Mouse (Mus musculus): ENCODE data around the gene Nmbr. TPM values are rescaled to one million over a fixed set of nuclear protein-coding genes. Genes with fewer than 3 reads are reported as not detected.

Gene Nmbr
- polyA plus RNA-seq, 1 experiment = 0.90 TPM

- Histone ChIP-seq H3K4me1 (ENCODE audit: control insufficient read depth, insufficient read depth, low read length) (no peaks in the 10 kb centered on the region), H3K9ac (ENCODE audit: low read depth, poor library complexity, severe bottlenecking) (no peak overlapping the region), H3K27me3 (ENCODE audit: control insufficient read depth, insufficient read depth, low read length, poor library complexity, severe bottlenecking) (no peaks in the 10 kb centered on the region), H3K4me3 (ENCODE audit: low read depth, low read length) (peak overlapping the region; percentile 59), H3K36me3 (ENCODE audit: control insufficient read depth, insufficient read depth, low read length, poor library complexity, severe bottlenecking) (no peaks in the 10 kb centered on the region), H3K9me3 (replicated peaks; ENCODE audit: control insufficient read depth, insufficient read depth, low read length, poor library complexity, severe bottlenecking) (no peaks in the 10 kb centered on the region), H3K27ac (ENCODE audit: insufficient read depth, low read length) (no peak overlapping the region)
- TF ChIP-seq EP300 (IDR thresholded peaks at IDR 0.05; ENCODE audit: insufficient read depth, low read depth, low read length) (no peak), CTCF (IDR thresholded peaks at IDR 0.05; ENCODE audit: low read depth, low read length) (no peak), POLR2A (IDR thresholded peaks at IDR 0.05; ENCODE audit: insufficient read depth, low read length) (no peak)
Measured at GRCm38 (mm10) chr10:14759665-14760558, 54.5 kb downstream of the Nmbr start.

DNA sequence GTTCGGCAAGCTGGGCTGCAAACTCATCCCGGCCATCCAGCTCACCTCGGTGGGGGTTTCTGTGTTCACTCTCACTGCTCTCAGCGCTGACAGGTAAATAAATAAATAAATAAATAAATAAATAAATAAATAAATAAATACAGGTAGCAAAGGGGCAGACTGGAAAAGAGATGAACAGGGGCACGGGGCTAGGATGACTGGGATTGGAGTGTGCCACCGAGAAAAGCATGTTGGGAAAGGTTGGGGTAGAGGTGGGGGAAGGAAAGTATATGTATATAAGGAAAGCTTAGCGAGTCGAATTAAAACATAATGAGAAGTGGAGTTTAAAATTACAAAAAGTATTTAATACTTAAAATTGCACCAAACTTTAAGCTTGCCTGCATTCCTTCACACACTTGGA, 55.2 kb downstream of the Nmbr start:
- Histone ChIP-seq H3K27me3 (ENCODE audit: control insufficient read depth, insufficient read depth, low read length, poor library complexity, severe bottlenecking) (no peaks in the 10 kb centered on the region), H3K36me3 (ENCODE audit: control insufficient read depth, insufficient read depth, low read length, poor library complexity, severe bottlenecking) (no peaks in the 10 kb centered on the region), H3K27ac (ENCODE audit: insufficient read depth, low read length) (no peak overlapping the region), H3K9me3 (replicated peaks; ENCODE audit: control insufficient read depth, insufficient read depth, low read length, poor library complexity, severe bottlenecking) (no peaks in the 10 kb centered on the region), H3K9ac (ENCODE audit: low read depth, poor library complexity, severe bottlenecking) (no peak overlapping the region), H3K4me3 (ENCODE audit: low read depth, low read length) (no peak overlapping the region; the same call in 1 of the 2 replicates), H3K4me1 (ENCODE audit: control insufficient read depth, insufficient read depth, low read length) (no peaks in the 10 kb centered on the region)
- TF ChIP-seq EP300 (IDR thresholded peaks at IDR 0.05; ENCODE audit: insufficient read depth, low read depth, low read length) (no peak), POLR2A (IDR thresholded peaks at IDR 0.05; ENCODE audit: insufficient read depth, low read length) (no peak), CTCF (IDR thresholded peaks at IDR 0.05; ENCODE audit: low read depth, low read length) (no peak)

DNA sequence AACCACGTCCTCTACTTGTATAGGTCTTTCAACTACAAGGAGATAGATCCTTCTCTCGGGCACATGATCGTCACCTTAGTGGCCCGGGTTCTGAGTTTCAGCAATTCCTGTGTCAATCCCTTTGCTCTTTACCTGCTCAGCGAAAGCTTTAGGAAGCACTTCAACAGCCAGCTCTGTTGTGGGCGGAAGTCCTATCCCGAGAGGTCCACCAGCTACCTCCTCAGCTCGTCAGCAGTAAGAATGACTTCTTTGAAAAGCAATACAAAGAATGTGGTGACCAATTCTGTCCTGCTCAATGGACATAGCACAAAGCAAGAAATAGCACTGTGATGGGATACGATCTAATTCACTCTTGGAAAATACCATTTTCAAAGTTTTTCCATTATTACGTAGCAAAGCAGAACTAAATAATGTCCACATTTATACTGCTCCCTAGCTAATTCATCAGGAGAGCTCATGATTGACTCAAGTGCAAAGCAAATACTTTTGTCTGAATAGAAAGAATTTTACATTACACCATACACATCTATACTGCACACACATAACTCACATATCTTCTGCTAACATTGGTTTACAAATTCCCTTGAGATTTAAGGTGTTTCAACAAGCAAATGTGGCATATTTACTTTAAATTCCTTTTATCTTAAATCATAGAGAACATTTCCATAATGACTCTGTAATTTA, 65.0 kb downstream of the Nmbr start:
- Histone ChIP-seq H3K4me1 (ENCODE audit: control insufficient read depth, insufficient read depth, low read length) (no peaks in the 10 kb centered on the region), H3K27ac (ENCODE audit: insufficient read depth, low read length) (no peak overlapping the region), H3K4me3 (ENCODE audit: low read depth, low read length) (no peak overlapping the region), H3K27me3 (ENCODE audit: control insufficient read depth, insufficient read depth, low read length, poor library complexity, severe bottlenecking) (no peaks in the 10 kb centered on the region), H3K9ac (ENCODE audit: low read depth, poor library complexity, severe bottlenecking) (no peak overlapping the region), H3K36me3 (ENCODE audit: control insufficient read depth, insufficient read depth, low read length, poor library complexity, severe bottlenecking) (no peaks in the 10 kb centered on the region), H3K9me3 (replicated peaks; ENCODE audit: control insufficient read depth, insufficient read depth, low read length, poor library complexity, severe bottlenecking) (no peaks in the 10 kb centered on the region)
- TF ChIP-seq POLR2A (IDR thresholded peaks at IDR 0.05; ENCODE audit: insufficient read depth, low read length) (no peak), EP300 (IDR thresholded peaks at IDR 0.05; ENCODE audit: insufficient read depth, low read depth, low read length) (no peak), CTCF (IDR thresholded peaks at IDR 0.05; ENCODE audit: low read depth, low read length) (no peak)

DNA sequence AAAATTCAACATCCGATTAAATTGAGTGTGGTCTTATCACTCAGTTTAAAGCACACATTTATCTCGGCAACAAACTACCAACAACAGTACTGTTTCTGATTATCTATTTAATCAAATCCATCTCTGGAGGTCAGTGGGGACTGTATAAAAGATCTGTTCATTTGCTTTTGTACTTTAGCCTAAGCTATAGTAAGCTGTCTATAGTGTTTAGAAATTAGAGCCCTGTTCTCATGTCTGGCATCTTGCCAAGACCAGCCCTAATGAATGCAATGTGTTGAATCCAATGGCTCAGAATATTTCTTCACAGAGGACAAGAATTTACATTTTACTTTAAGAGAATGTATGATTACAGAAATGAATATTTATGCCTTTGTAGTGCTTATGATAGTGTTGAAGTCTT, 69.1 kb downstream of the Nmbr start:
- H3K9me3 ChIP-seq (replicated peaks; ENCODE audit: control insufficient read depth, insufficient read depth, low read length, poor library complexity, severe bottlenecking) = no peaks in the 10 kb centered on the region
- H3K4me3 ChIP-seq (ENCODE audit: low read depth, low read length) = no peak overlapping the region
- H3K36me3 ChIP-seq (ENCODE audit: control insufficient read depth, insufficient read depth, low read length, poor library complexity, severe bottlenecking) = no peaks in the 10 kb centered on the region
- no peak for TF ChIP-seq CTCF (IDR thresholded peaks at IDR 0.05; ENCODE audit: low read depth, low read length)
- no peak for TF ChIP-seq EP300 (IDR thresholded peaks at IDR 0.05; ENCODE audit: insufficient read depth, low read depth, low read length)
- no peak for TF ChIP-seq POLR2A (IDR thresholded peaks at IDR 0.05; ENCODE audit: insufficient read depth, low read length)
- no peak overlapping the region for H3K27ac ChIP-seq (ENCODE audit: insufficient read depth, low read length)
- H3K27me3 ChIP-seq (ENCODE audit: control insufficient read depth, insufficient read depth, low read length, poor library complexity, severe bottlenecking) = no peaks in the 10 kb centered on the region
- H3K9ac ChIP-seq (ENCODE audit: low read depth, poor library complexity, severe bottlenecking) = no peak overlapping the region
- H3K4me1 ChIP-seq (ENCODE audit: control insufficient read depth, insufficient read depth, low read length) = no peaks in the 10 kb centered on the region

- Histone ChIP-seq H3K27me3 (ENCODE audit: control insufficient read depth, insufficient read depth, low read length, poor library complexity, severe bottlenecking) (no peaks in the 10 kb centered on the region), H3K4me3 (ENCODE audit: low read depth, low read length) (no peak overlapping the region), H3K27ac (ENCODE audit: insufficient read depth, low read length) (no peak overlapping the region), H3K36me3 (ENCODE audit: control insufficient read depth, insufficient read depth, low read length, poor library complexity, severe bottlenecking) (no peaks in the 10 kb centered on the region), H3K4me1 (ENCODE audit: control insufficient read depth, insufficient read depth, low read length) (no peaks in the 10 kb centered on the region), H3K9ac (ENCODE audit: low read depth, poor library complexity, severe bottlenecking) (no peak overlapping the region), H3K9me3 (replicated peaks; ENCODE audit: control insufficient read depth, insufficient read depth, low read length, poor library complexity, severe bottlenecking) (no peaks in the 10 kb centered on the region)
- no peak for TF ChIP-seq CTCF (IDR thresholded peaks at IDR 0.05; ENCODE audit: low read depth, low read length)
- TF ChIP-seq EP300 (IDR thresholded peaks at IDR 0.05; ENCODE audit: insufficient read depth, low read depth, low read length) = no peak
- no peak for TF ChIP-seq POLR2A (IDR thresholded peaks at IDR 0.05; ENCODE audit: insufficient read depth, low read length)
Measured at GRCm38 (mm10) chr10:14789969-14790368, 84.6 kb downstream of the Nmbr start.

- no peaks in the 10 kb centered on the region for H3K36me3 ChIP-seq (ENCODE audit: control insufficient read depth, insufficient read depth, low read length, poor library complexity, severe bottlenecking)
- no peaks in the 10 kb centered on the region for H3K27me3 ChIP-seq (ENCODE audit: control insufficient read depth, insufficient read depth, low read length, poor library complexity, severe bottlenecking)
- H3K4me1 ChIP-seq (ENCODE audit: control insufficient read depth, insufficient read depth, low read length) = no peaks in the 10 kb centered on the region
- TF ChIP-seq CTCF (IDR thresholded peaks at IDR 0.05; ENCODE audit: low read depth, low read length) (no peak), EP300 (IDR thresholded peaks at IDR 0.05; ENCODE audit: insufficient read depth, low read depth, low read length) (no peak), POLR2A (IDR thresholded peaks at IDR 0.05; ENCODE audit: insufficient read depth, low read length) (no peak)
- no peak overlapping the region for H3K9ac ChIP-seq (ENCODE audit: low read depth, poor library complexity, severe bottlenecking)
- no peaks in the 10 kb centered on the region for H3K9me3 ChIP-seq (replicated peaks; ENCODE audit: control insufficient read depth, insufficient read depth, low read length, poor library complexity, severe bottlenecking)
- no peak overlapping the region for H3K27ac ChIP-seq (ENCODE audit: insufficient read depth, low read length)
- no peak overlapping the region for H3K4me3 ChIP-seq (ENCODE audit: low read depth, low read length)
Measured at GRCm38 (mm10) chr10:14816970-14817369, 111.6 kb downstream of the Nmbr start.

Other genes starting within 250 kb of the Nmbr start
- 1.4 and 1.8 TPM in 2 replicates for gene Adgrg6, start 159.9 kb upstream of the Nmbr start, polyA plus RNA-seq (2011; ENCODE audit: insufficient read depth, insufficient read length, low read depth, missing spikeins)
- 99.8 and 113 TPM in 2 replicates for gene Vta1, start within 50 bp of the Nmbr start, polyA plus RNA-seq (2011; ENCODE audit: insufficient read depth, insufficient read length, low read depth, missing spikeins)
- not detected in 2 replicates for gene Gje1, start 12.6 kb downstream of the Nmbr start, polyA plus RNA-seq (2011; ENCODE audit: insufficient read depth, insufficient read length, low read depth, missing spikeins)